Mouse (Mus musculus): Measurements from ENCODE around the gene Afdn. TPM values are rescaled to one million over a fixed set of nuclear protein-coding genes. Genes with fewer than 3 reads are reported as not detected.

Afdn gene
- total RNA-seq, 1 experiment: 92.4 TPM

DNA sequence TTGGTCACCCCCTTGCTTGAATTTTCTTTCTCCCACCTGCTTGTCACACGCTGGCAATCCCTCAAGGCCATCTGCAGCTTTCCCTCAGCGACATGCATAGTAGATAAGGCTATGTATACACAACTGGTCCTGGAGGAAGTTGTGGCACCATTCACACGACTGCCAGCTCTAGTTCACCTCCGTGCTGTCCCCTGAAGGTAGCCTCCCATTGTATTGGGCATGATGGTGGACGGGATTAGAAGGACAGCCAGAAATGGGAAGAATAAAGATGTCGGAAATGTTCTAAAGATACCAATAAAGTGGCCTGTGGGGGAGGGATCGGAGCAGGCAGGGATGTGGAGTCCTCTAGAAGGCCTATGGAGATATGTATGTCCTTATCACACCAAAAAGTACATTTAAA is 18.7 kb upstream of the Afdn start:
- Histone ChIP-seq H3K36me3 (ENCODE audit: control insufficient read depth, insufficient read depth, low read length, poor library complexity, severe bottlenecking) (no peaks in the 10 kb centered on the region), H3K4me1 (ENCODE audit: control insufficient read depth in 2 of 2, insufficient read depth in 2 of 2, low read length in 2 of 2, poor library complexity in 1 of 2) (peaks cover 4 to 8% of the 10 kb centered on the region in 2 experiments; a peak in 2 of 4 replicates), H3K9me3 (ENCODE audit: control insufficient read depth, insufficient read depth, low read depth, low read length) (no peaks in the 10 kb centered on the region), H3K4me3 (ENCODE audit: insufficient read depth in 1 of 2, low read depth in 1 of 2, low read length in 2 of 2, poor library complexity in 1 of 2, severe bottlenecking in 1 of 2) (no peak overlapping the region), H3K9ac (ENCODE audit: insufficient read depth, low read depth, low read length, poor library complexity, severe bottlenecking) (no peak overlapping the region), H3K27ac (ENCODE audit: insufficient read depth, low read depth, low read length, poor library complexity, severe bottlenecking) (no peak overlapping the region)
- TF ChIP-seq ZNF384 (IDR thresholded peaks at IDR 0.05; ENCODE audit: low read depth, low read length) (no peak), ZC3H11A (IDR thresholded peaks at IDR 0.05; ENCODE audit: borderline replicate concordance, low read depth, low read length) (no peak), MAFK (IDR thresholded peaks at IDR 0.05; ENCODE audit: insufficient read depth, low read depth, low read length) (no peak)
- in situ Hi-C loops (cut with MboI; ENCODE audit: low sequenced_read_pairs in 2 of 2, unreplicated experiment in 2 of 2): no loop called here
- DNase-seq (ENCODE audit: low read depth, low spot score): no peak

DNA sequence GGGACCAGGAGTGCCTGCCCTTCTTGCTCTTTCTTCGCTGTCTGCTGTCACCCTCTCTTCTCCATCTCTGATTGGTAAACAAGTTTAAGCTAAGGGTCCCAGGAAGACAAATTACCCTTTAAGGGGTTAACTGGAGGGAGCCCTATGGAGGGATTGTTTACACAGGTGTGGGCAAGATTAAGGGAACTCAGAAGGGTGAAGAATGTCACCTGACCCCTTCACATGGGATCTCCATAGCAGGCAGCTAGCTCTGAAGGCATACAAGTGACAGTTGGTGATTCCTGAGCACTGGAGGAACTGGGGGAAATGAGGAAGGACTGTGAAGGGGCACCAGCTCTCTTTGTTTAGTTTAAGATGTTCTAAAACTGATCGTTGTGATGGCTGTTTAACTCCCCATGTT is 18.0 kb upstream of the Afdn start:
- no peak for TF ChIP-seq ZC3H11A (IDR thresholded peaks at IDR 0.05; ENCODE audit: borderline replicate concordance, low read depth, low read length)
- TF ChIP-seq ZNF384 (IDR thresholded peaks at IDR 0.05; ENCODE audit: low read depth, low read length): no peak
- no peak for TF ChIP-seq MAFK (IDR thresholded peaks at IDR 0.05; ENCODE audit: insufficient read depth, low read depth, low read length)
- peaks cover 4 to 8% of the 10 kb centered on the region in 2 experiments; a peak in 3 of 4 replicates for H3K4me1 ChIP-seq (ENCODE audit: control insufficient read depth in 2 of 2, insufficient read depth in 2 of 2, low read length in 2 of 2, poor library complexity in 1 of 2)
- no peak for DNase-seq (ENCODE audit: low read depth, low spot score)
- H3K27ac ChIP-seq (ENCODE audit: insufficient read depth, low read depth, low read length, poor library complexity, severe bottlenecking): no peak overlapping the region
- H3K9me3 ChIP-seq (ENCODE audit: control insufficient read depth, insufficient read depth, low read depth, low read length): no peaks in the 10 kb centered on the region
- H3K36me3 ChIP-seq (ENCODE audit: control insufficient read depth, insufficient read depth, low read length, poor library complexity, severe bottlenecking): no peaks in the 10 kb centered on the region
- H3K4me3 ChIP-seq (ENCODE audit: insufficient read depth in 1 of 2, low read depth in 1 of 2, low read length in 2 of 2, poor library complexity in 1 of 2, severe bottlenecking in 1 of 2): no peak overlapping the region
- in situ Hi-C loops (cut with MboI; ENCODE audit: low sequenced_read_pairs in 2 of 2, unreplicated experiment in 2 of 2): no loop called here
- no peak overlapping the region for H3K9ac ChIP-seq (ENCODE audit: insufficient read depth, low read depth, low read length, poor library complexity, severe bottlenecking)

DNA sequence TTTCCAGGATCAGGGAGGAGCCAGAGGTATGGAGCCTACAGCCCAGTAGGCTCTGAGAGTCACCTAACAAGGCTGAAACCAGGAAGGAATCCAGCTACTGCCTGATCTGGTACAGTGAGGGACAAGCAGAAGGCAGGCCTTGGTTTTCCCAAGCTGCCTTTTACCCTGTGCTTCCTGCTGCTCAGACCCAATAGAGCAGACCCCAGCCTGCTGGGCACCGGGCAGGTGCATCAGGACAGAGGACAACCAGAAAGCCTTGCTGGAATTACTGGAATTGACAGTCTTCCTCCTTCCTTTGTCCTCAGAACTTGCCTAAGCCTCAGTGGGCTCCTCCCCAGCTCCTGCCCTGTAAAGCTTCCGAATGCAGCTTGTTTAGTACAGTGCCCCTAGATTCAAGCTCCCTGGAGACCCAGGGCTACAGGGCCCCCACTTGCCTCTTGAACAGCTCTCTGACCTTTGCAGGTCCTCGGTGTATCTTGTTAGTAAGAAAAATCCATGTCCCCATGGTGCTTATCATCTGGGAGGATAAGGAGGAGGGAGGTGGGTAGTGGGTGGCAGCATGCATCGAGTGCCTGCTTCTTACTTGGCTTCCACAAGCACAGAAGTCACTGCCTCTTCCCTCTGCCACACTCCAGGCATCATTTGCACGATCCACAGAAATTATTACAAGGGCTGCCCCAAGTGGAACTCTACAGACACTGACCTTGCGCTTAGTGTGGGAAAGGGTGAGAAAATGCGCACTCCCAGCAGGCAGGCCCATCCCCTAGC is 17.2 kb upstream of the Afdn start:
- no peaks in the 10 kb centered on the region for H3K36me3 ChIP-seq (ENCODE audit: control insufficient read depth, insufficient read depth, low read length, poor library complexity, severe bottlenecking)
- no peak overlapping the region for H3K27ac ChIP-seq (ENCODE audit: insufficient read depth, low read depth, low read length, poor library complexity, severe bottlenecking)
- no peaks in the 10 kb centered on the region for H3K9me3 ChIP-seq (ENCODE audit: control insufficient read depth, insufficient read depth, low read depth, low read length)
- DNase-seq (ENCODE audit: low read depth, low spot score): no peak
- in situ Hi-C loops (cut with MboI; ENCODE audit: low sequenced_read_pairs in 2 of 2, unreplicated experiment in 2 of 2): no loop called here
- H3K4me1 ChIP-seq (ENCODE audit: control insufficient read depth in 2 of 2, insufficient read depth in 2 of 2, low read length in 2 of 2, poor library complexity in 1 of 2): peaks cover 4 to 9% of the 10 kb centered on the region in 2 experiments; a peak in 3 of 4 replicates
- H3K9ac ChIP-seq (ENCODE audit: insufficient read depth, low read depth, low read length, poor library complexity, severe bottlenecking): no peak overlapping the region
- H3K4me3 ChIP-seq (ENCODE audit: insufficient read depth in 1 of 2, low read depth in 1 of 2, low read length in 2 of 2, poor library complexity in 1 of 2, severe bottlenecking in 1 of 2): no peak overlapping the region
- no peak for TF ChIP-seq CHD2 (IDR thresholded peaks at IDR 0.05; ENCODE audit: low read depth, low read length)
- TF ChIP-seq MAFK (IDR thresholded peaks at IDR 0.05; ENCODE audit: insufficient read depth, low read depth, low read length): no peak
- no peak for TF ChIP-seq ZNF384 (IDR thresholded peaks at IDR 0.05; ENCODE audit: low read depth, low read length)
- TF ChIP-seq HCFC1 (IDR thresholded peaks at IDR 0.05; ENCODE audit: borderline replicate concordance, insufficient read depth, low read length): no peak
- TF ChIP-seq ZC3H11A (IDR thresholded peaks at IDR 0.05; ENCODE audit: borderline replicate concordance, low read depth, low read length): no peak

DNA sequence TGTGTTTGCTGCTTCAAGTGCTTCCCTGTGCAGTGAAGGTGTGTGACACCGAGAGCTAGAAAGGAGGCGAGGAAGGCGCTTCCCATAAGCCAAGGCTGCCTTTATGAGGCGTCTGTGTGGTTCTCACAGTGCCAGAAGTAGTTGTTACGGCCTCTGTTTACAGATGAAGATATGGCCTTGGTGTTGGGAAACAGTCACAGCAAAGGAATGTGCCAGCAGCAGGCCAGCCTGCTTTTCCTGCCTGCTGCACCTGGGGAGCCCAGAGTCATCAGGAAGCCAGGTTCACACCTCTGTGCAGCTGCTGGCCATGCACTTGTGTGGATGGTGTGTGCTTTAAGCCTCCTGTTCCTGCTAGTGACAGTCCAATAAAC is 16.6 kb upstream of the Afdn start:
- no peak overlapping the region for H3K9ac ChIP-seq (ENCODE audit: insufficient read depth, low read depth, low read length, poor library complexity, severe bottlenecking)
- no peak overlapping the region for H3K27ac ChIP-seq (ENCODE audit: insufficient read depth, low read depth, low read length, poor library complexity, severe bottlenecking)
- H3K4me1 ChIP-seq (ENCODE audit: control insufficient read depth in 2 of 2, insufficient read depth in 2 of 2, low read length in 2 of 2, poor library complexity in 1 of 2): peaks cover 4 to 9% of the 10 kb centered on the region in 2 experiments; a peak in 3 of 4 replicates
- in situ Hi-C loops (cut with MboI; ENCODE audit: low sequenced_read_pairs in 2 of 2, unreplicated experiment in 2 of 2): no loop called here
- H3K36me3 ChIP-seq (ENCODE audit: control insufficient read depth, insufficient read depth, low read length, poor library complexity, severe bottlenecking): no peaks in the 10 kb centered on the region
- no peaks in the 10 kb centered on the region for H3K9me3 ChIP-seq (ENCODE audit: control insufficient read depth, insufficient read depth, low read depth, low read length)
- no peak for DNase-seq (ENCODE audit: low read depth, low spot score)
- no peak overlapping the region for H3K4me3 ChIP-seq (ENCODE audit: insufficient read depth in 1 of 2, low read depth in 1 of 2, low read length in 2 of 2, poor library complexity in 1 of 2, severe bottlenecking in 1 of 2)
- TF ChIP-seq HCFC1 (IDR thresholded peaks at IDR 0.05; ENCODE audit: borderline replicate concordance, insufficient read depth, low read length) (no peak), MAFK (IDR thresholded peaks at IDR 0.05; ENCODE audit: insufficient read depth, low read depth, low read length) (no peak), ZNF384 (IDR thresholded peaks at IDR 0.05; ENCODE audit: low read depth, low read length) (no peak), CHD2 (IDR thresholded peaks at IDR 0.05; ENCODE audit: low read depth, low read length) (no peak), ZC3H11A (IDR thresholded peaks at IDR 0.05; ENCODE audit: borderline replicate concordance, low read depth, low read length) (no peak)

DNA sequence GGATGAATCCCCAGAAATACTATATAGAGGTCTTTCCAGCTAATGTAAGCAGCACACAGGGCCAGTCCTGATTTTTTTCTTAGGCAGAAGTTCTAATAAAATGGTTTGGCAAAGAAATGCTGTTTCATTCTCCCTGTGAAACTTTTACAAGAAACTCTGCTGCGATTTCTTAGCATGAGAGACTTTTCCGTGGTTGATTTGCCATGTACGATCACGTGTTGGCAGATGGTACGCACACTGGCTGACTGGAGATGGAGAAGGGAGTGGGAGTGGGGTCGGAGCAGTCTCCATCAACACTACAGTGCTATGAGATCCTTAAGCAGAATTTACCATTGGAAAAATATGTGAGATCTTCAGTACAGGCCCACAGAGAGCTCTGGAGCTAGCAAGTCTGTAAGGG is 16.1 kb upstream of the Afdn start:
- no peak for DNase-seq (ENCODE audit: low read depth, low spot score)
- Histone ChIP-seq H3K9me3 (ENCODE audit: control insufficient read depth, insufficient read depth, low read depth, low read length) (no peaks in the 10 kb centered on the region), H3K36me3 (ENCODE audit: control insufficient read depth, insufficient read depth, low read length, poor library complexity, severe bottlenecking) (no peaks in the 10 kb centered on the region), H3K4me1 (ENCODE audit: control insufficient read depth in 2 of 2, insufficient read depth in 2 of 2, low read length in 2 of 2, poor library complexity in 1 of 2) (peaks cover 4 to 9% of the 10 kb centered on the region in 2 experiments; a peak in 3 of 4 replicates), H3K9ac (ENCODE audit: insufficient read depth, low read depth, low read length, poor library complexity, severe bottlenecking) (no peak overlapping the region), H3K4me3 (ENCODE audit: insufficient read depth in 1 of 2, low read depth in 1 of 2, low read length in 2 of 2, poor library complexity in 1 of 2, severe bottlenecking in 1 of 2) (no peak overlapping the region), H3K27ac (ENCODE audit: insufficient read depth, low read depth, low read length, poor library complexity, severe bottlenecking) (no peak overlapping the region)
- TF ChIP-seq ZNF384 (IDR thresholded peaks at IDR 0.05; ENCODE audit: low read depth, low read length): no peak
- in situ Hi-C loops (cut with MboI; ENCODE audit: low sequenced_read_pairs in 2 of 2, unreplicated experiment in 2 of 2): no loop called here

All from ES-E14 (cell line).